Mouse (Mus musculus) liver, postnatal 0 days (tissue): Measurements from ENCODE around the gene B3galt2.

ENCODE experiments used
- CTCF ChIP-seq: sonication (generic); IDR thresholded peaks from 2 replicates; pipeline ENCODE4 v1.5.1; 2016; ENCODE audit warnings: antibody characterized with exemption, low read depth
- EP300 ChIP-seq: IDR thresholded peaks from 2 replicates; pipeline ENCODE4 v1.6.1; 2016; ENCODE audit warnings: antibody characterized with exemption, low read depth, mild to moderate bottlenecking

DNA sequence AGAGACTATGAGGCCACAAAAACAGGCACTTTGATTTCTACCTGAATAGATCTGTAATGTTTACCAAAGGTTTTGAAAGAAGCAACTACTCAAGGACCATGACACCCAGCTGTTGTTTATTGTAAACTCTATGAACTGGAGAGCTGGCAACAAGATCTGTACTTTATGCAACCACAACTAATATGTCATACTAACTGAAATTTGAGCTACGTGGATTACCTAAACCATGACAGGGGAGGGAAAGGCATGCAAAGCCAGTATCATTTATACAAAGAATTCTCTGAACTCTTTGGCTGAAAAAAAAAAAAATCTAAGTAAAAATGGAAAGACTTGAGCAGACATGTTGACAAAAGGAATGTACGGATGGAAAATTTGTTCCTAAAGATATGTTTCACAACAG is 43.6 kb upstream of the B3galt2 start:
- TF ChIP-seq CTCF (no peak), EP300 (no peak)
